Mouse (Mus musculus) lung, adult 18-20 months (tissue): ENCODE data around the gene Prkar1b.

Experiments used
- DNase-seq, 2 experiments: peaks; one replicate each; pipeline ENCODE4 v3.0.0; 2022; ENCODE audit warnings: mixed read lengths in 2 of 2

Gene Prkar1b

DNA sequence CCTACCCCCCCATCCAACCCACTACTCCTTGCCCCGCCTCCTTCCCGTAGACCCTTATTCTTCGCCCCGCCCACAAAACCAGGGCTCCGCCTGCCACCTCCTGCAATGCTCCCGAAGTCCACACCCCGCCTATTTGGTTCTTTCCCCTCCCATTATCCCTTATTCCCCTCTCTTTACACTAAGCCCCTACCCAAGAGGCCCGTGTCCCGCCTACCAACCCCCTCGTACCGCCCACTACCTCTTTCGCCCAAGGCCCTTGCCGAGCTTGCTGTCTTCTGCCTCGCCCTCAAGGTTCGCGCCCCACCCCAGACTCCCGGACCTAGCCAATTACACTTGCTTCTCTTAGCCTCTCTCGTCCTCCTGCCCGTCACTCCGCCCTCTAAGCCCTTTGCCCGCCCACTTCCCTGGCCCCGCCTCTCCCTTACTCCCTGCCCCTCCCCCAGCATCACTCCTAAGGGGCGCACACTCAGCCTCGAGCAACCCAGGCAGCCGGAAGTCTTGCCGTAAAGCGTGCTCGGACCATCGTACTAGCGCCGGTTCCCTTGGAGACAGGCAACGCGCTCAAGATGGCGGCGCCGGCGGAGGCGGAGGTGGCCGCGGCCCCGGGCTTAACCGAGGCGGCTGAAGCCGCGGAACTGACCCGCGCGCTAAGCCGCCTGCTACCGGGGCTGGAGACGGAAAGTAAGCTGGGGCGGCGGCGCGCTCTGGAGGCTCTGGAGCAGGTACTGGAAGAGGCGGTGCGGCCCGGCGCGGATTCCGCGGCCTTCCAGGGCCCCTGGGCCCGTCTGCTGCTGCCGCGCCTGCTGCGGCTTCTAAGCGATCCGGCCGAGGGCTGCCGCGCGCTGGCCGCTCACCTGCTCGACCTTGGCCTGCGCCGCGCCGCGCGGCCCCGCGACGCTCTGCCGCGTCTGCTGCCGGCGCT, at the start of gene Prkar1b, which contains the start of gene Dnaaf5:
TSS of gene Prkar1b (minus strand) at position 321 of the 922 bp plus-strand sequence.
TSS of gene Dnaaf5 (plus strand) at position 543 of the 922 bp plus-strand sequence.
- DNase-seq, result peak; percentile 98 to 99

GRCm38 (mm10) chr5:139199636-139199994, 49.8 kb upstream of the Prkar1b start:
- DNase-seq, result no peak

DNA sequence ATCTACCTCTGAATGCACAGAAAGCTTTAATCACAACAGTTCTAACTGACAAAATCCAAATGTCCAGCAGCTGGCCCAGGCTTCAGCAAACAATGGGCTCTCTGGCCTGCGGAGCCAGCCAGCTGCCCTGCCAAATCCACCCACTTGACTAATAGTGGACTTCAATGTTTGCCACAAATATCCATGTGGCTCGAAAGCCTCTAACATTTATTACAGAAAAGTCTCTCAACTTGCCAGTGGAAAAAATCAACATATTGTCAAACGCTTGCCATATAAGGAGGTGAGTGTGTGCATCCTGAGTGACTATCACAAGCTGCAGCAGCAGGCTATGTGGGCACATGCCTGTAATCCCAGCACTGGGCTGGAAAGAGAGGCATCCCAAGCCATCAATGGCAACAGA, 49.0 kb upstream of the Prkar1b start:
- peak in 1 of 2 experiments; percentile 30 for DNase-seq

GRCm38 (mm10) chr5:139190958-139191357, 41.2 kb upstream of the Prkar1b start:
- no peak for DNase-seq

DNA sequence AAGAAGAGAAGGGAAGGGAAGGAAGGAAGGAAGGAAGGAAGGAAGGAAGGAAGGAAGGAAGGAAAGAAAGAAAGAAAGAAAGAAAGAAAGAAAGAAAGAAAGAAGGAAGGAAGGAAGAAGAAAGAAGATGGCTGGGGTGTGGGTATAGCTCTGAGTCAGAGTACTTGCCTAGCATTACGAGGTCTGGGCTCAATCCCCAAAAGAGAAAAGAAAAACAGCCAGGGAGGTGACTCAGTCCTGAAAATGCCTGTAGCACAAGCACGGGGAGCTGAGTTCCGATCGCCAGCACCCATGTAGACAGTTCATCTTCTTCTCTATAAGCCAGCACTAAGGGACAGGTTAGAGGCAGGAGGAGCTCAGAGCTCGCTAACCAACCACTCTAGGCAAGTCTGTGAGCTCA, 39.9 kb upstream of the Prkar1b start:
- DNase-seq, result no peak

DNA sequence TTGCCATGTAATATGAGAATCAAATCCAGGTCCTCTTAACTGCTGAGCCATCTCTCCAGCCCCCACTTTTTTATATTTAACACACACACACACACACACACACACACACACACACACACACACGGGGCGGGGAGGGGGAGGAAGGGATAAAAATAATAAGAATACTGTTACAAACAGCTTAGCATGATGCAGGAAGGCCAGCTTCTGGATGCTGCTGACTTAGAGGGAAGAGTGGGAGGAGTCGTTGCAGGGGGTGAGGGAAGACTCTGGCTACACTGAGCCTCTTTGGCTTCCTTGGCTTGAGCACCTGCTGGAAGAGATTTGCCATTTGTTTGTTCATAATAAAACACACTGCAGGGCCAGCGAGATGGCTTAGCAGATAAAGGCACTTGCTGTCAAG, 35.1 kb upstream of the Prkar1b start:
- DNase-seq, result no peak

GRCm38 (mm10) chr5:139183601-139184000, 33.8 kb upstream of the Prkar1b start:
- no peak for DNase-seq

DNA sequence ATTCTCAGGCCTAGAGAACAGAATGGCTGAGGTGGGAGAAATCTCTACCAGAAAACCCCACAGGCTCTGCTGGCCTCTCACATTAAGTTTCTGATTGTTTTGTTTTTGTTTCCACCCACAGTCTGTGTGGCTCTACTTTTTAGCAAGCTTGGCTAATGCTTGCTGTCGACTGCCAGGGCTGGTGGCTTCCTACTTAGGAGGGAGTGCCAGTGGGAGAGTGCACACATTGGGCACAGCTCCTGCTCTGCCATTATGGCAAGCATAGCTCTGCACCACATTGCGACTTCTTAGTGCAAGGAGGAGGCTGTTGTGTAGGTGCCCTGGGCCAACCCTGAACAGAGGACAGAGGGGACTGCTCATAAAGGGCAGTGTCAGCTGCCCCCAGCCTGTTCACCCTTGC, 33.3 kb upstream of the Prkar1b start:
- DNase-seq, result no peak

GRCm38 (mm10) chr5:139178895-139179631, 29.3 kb upstream of the Prkar1b start:
- DNase-seq, result peak; percentile 65 to 73

- DNase-seq, result peak; percentile 58 to 73
Measured at GRCm38 (mm10) chr5:139174556-139175547, 25.1 kb upstream of the Prkar1b start.

DNA sequence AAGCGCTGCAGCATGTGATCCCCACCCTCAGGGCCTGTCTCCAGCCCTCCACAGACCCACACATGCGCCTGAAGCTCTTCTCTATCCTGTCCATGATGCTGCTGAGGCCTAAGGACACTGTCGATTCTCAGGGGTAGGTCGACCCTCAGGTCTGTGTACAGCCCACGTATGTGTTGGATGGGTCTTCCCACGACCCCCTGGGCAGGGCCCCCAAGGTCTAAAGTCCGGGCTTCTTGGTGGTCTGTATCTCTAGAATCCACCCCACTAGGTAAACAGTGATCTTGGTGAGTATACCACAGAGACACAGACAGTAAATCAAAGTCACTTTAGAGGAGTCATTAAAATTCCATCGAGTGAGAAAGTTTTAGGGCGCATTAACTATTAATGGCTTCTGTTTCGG, 24.3 kb upstream of the Prkar1b start:
- no peak for DNase-seq

- DNase-seq, result no peak
Measured at GRCm38 (mm10) chr5:139171929-139172328, 22.1 kb upstream of the Prkar1b start.

GRCm38 (mm10) chr5:139167548-139167947, 17.7 kb upstream of the Prkar1b start:
- no peak for DNase-seq

DNA sequence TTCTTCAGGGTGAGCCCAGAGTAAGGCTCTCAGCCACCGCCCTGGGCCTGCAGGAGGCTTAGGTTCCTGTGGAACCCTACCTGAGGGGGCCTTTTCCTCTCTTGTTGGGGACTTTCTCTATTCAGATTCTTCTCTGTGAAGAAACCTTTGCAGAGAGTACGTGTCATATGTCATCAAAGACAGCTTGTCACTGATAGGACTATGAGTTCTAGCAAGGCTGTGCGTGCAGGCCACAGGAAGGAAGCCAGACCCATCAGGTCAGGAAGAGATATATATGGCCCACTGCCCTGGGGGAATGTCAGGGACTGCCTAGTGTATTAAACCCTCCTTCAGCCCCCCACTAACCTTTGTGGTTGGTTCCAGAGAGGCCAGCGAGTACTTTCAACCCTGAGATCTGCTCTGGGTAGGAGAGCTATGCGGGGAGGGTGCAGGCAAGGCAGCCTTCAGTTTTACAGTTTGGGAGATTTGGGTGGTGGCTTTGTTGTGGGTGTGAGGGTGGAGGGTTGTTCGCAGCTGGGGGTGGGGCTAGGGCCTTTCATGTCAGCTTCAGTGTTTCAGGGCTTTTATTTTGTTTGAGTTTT, 17.1 kb upstream of the Prkar1b start:
- DNase-seq, result no peak

DNA sequence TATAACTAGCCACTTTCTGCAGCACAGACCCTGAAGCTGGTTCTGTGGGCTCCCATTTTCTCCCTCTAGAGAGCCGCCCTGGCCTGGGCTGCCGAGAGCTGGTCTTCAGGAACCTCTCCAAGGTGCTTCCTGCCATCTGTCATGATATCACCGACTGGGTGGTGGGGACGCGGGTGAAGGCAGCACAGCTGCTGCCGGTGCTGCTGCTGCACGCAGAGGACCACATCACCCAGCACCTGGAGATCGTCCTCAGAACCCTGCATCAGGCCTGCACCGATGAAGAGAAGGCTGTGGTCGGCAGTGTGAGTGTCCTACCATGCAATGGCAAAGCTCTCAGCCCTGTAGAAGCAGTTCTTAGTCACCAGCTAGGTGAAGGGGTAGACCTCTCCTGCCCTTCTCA, 11.8 kb upstream of the Prkar1b start:
- no peak for DNase-seq

DNA sequence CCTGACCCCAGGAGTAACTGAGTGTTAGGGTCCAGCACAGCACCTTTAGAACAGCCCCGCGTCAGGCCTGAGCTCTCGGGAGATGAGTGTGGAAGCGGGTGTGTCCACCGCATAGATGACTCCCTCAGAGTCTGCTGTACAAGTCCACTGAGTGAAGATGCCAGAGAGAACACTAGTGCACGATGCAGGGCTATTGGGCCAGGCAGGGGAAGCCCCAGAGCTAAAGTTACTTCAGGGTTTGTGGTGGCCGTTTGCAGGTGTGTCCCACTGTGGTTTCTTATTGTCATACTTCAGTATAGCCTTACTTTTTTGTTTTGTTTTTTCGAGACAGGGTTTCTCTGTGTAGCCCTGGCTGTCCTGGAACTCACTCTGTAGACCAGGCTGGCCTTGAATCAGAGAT, 11.1 kb upstream of the Prkar1b start:
- no peak for DNase-seq

GRCm38 (mm10) chr5:139150603-139151031, 816 bp upstream of the Prkar1b start:
- peak; percentile 24 to 37 for DNase-seq

- no peak for DNase-seq
Measured at GRCm38 (mm10) chr5:139149006-139149672, 662 bp downstream of the Prkar1b start.

GRCm38 (mm10) chr5:139147178-139148078, 2.4 kb downstream of the Prkar1b start:
- no peak for DNase-seq

- DNase-seq, result no peak
Measured at GRCm38 (mm10) chr5:139146476-139147075, 3.2 kb downstream of the Prkar1b start.
